Mouse (Mus musculus) forebrain, embryonic 12.5 days (tissue): ENCODE measurements at regions not wholly inside any gene's neighbourhood (a gene's known extent, or its start where the extent isn't known, plus 50 kb on each side); places are given as distances from the start of the nearest gene placed in this dataset.

Source experiments
- ATAC-seq: fragments of 200-750 bp; cut with Nextera tagmentation; 2 replicates; pipeline ENCODE4 v1.8.0; 2017; ENCODE audit warnings: moderate TSS enrichment; ENCODE audit not compliant: low FRiP score
- H3K27ac ChIP-seq: fragments of 300-500 bp; sonication (generic); 2 replicates; pipeline ENCODE4 v1.5.1; 2016; ENCODE audit warnings: mild to moderate bottlenecking
- H3K27me3 ChIP-seq: fragments of 300-500 bp; sonication (generic); 2 replicates; pipeline ENCODE4 v1.6.1; 2016; ENCODE audit warnings: mild to moderate bottlenecking
- H3K36me3 ChIP-seq: fragments of 300-500 bp; sonication (generic); replicated peaks from 2 replicates; pipeline ENCODE4 v1.6.1; 2016; ENCODE audit warnings: mild to moderate bottlenecking
- H3K4me1 ChIP-seq: fragments of 300-500 bp; sonication (generic); 2 replicates; pipeline ENCODE4 v1.6.1; 2016
- H3K4me2 ChIP-seq: fragments of 300-500 bp; sonication (generic); 2 replicates; pipeline ENCODE4 v1.6.1; 2016; ENCODE audit warnings: mild to moderate bottlenecking, moderate library complexity
- H3K4me3 ChIP-seq: fragments of 300-500 bp; sonication (generic); replicated peaks from 2 replicates; pipeline ENCODE4 v1.5.1; 2016; ENCODE audit warnings: mild to moderate bottlenecking
- H3K9ac ChIP-seq: fragments of 300-500 bp; sonication (generic); 2 replicates; pipeline ENCODE4 v1.6.1; 2016; ENCODE audit warnings: mild to moderate bottlenecking
- H3K9me3 ChIP-seq: fragments of 300-500 bp; sonication (generic); 2 replicates; pipeline ENCODE4 v1.6.1; 2016
- WGBS: fragments of 180-500 bp; shearing (Covaris S2); methylation state at CpG from one replicate; pipeline ENCODE4 v1.1.7; 2016; 5-methylcytosine and 5-hydroxymethylcytosine counted together

DNA sequence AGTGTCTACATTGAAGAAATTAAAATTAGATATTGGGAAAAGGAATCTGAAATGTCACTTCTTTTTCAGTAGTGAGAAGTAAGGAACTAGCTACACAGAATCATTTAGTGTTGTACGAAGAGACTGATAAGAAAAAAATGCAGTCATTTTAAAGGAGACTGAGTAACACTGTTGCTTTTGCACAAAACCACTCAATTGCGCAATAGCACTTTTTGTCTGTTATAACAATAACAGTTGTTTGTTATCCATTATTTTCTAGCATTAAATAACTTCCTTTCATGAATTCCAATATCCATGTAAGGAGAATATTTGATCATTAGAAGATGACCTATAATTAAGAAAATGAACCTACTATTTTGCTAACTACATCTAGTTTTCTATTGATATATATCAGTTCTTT lies 790.8 kb downstream of the Slitrk1 start:
- H3K9me3 ChIP-seq: no peaks in the 10 kb centered on the region
- no peak overlapping the region for H3K4me2 ChIP-seq
- no peaks in the 10 kb centered on the region for H3K36me3 ChIP-seq
- H3K27me3 ChIP-seq: no peaks in the 10 kb centered on the region
- no peak overlapping the region for H3K4me3 ChIP-seq
- H3K27ac ChIP-seq: no peak overlapping the region
- no peak for ATAC-seq
- H3K4me1 ChIP-seq: no peaks in the 10 kb centered on the region
- no peak overlapping the region for H3K9ac ChIP-seq
- WGBS: 89% methylated on average over 2 of the region's 2 CpGs

DNA sequence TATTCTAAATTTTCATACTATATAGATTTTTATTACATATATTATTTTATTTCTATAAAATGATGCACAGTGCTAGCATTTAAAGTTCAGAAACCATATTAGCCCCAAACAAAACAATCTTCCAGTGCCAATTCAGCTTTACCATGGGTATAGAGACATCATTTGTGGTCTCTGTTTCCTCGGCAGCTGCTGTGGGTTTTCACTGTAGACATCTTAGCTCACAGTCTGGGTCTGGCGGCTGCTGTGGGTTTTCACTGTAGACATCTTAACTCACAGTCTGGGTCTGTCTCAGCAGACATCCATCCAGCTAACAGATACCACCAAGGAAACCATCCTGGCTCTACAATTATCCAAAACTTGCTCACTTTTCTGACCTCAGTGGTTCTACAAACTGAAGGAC lies 808.9 kb downstream of the Slitrk1 start:
- no peaks in the 10 kb centered on the region for H3K9me3 ChIP-seq
- H3K27me3 ChIP-seq: no peaks in the 10 kb centered on the region
- 87% methylated on average over 2 of the region's 2 CpGs for WGBS
- H3K36me3 ChIP-seq: no peaks in the 10 kb centered on the region
- H3K27ac ChIP-seq: no peak overlapping the region
- H3K4me2 ChIP-seq: no peak overlapping the region
- no peak overlapping the region for H3K4me3 ChIP-seq
- H3K4me1 ChIP-seq: no peaks in the 10 kb centered on the region
- H3K9ac ChIP-seq: no peak overlapping the region
- ATAC-seq: no peak

DNA sequence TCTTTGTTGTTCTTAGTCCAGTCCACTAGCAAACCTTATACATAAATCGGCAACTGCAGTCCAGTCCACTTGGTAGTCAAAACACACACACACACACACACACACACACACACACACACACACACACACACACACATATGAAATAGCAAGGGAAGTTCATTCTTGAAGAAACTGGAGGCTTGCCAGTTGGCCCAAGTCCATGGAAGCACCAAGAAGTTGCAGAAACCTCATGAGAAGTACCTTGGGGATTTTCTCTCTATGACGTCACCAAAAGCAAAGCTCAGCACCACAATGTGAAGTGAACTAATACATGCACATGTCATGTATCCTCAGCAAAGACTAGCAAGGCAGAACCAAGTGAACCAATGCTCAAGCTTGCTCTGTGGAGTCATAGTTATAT lies 823.0 kb downstream of the Slitrk1 start:
- Histone ChIP-seq H3K9ac (no peak overlapping the region), H3K9me3 (no peaks in the 10 kb centered on the region), H3K4me2 (no peak overlapping the region), H3K36me3 (no peaks in the 10 kb centered on the region), H3K4me3 (no peak overlapping the region), H3K27ac (no peak overlapping the region), H3K27me3 (no peaks in the 10 kb centered on the region), H3K4me1 (no peaks in the 10 kb centered on the region)
- 86% methylated on average over 2 of the region's 2 CpGs for WGBS
- no peak for ATAC-seq

DNA sequence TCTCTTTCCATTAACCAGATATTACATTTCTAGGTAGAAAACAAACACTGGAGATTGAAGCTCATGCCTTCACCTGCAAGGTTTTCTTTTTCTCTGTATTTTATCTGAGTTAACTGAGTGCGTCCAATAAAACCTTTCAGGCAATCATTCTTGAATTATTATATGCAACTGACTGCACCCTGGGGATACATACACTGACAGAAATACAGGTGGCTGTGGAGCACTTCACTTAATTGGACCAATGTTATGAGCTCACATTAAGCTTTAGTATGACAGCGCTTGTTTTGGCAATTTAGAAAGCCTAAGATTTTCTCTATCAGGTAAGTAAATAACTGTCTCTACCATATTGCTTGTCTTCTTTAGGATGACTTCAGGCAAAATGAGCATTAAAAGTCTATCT lies 864.0 kb downstream of the Slitrk1 start:
- H3K9me3 ChIP-seq: no peaks in the 10 kb centered on the region
- H3K4me1 ChIP-seq: no peaks in the 10 kb centered on the region
- WGBS: 88% methylated on average over 2 of the region's 2 CpGs
- no peak overlapping the region for H3K4me2 ChIP-seq
- H3K36me3 ChIP-seq: no peaks in the 10 kb centered on the region
- H3K27ac ChIP-seq: no peak overlapping the region
- no peak overlapping the region for H3K9ac ChIP-seq
- H3K27me3 ChIP-seq: no peaks in the 10 kb centered on the region
- no peak for ATAC-seq
- no peak overlapping the region for H3K4me3 ChIP-seq

DNA sequence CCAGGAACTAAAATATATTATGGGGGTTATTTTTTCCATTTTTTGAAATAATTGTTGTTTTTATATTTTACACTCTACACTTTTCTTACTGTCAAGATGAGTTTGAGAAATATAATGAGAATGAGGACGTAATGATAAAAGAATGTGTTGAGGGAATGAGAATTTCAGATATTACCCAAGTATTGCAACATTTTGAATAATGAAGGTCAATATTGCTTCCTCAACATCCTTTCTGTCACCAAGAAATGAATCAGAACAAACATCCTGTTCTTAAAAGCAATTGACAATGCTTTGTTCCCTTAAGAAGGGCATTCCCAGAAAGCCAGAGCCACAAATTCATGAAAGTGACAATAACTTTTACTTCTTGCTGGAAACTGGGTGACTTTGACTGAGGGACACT lies 878.0 kb downstream of the Slitrk1 start:
- no peaks in the 10 kb centered on the region for H3K36me3 ChIP-seq
- H3K9me3 ChIP-seq: no peaks in the 10 kb centered on the region
- H3K27ac ChIP-seq: no peak overlapping the region
- H3K4me3 ChIP-seq: no peak overlapping the region
- H3K4me1 ChIP-seq: no peaks in the 10 kb centered on the region
- no peak for ATAC-seq
- 89% methylated on average over 1 of the region's 1 CpGs for WGBS
- H3K27me3 ChIP-seq: no peaks in the 10 kb centered on the region
- H3K9ac ChIP-seq: no peak overlapping the region
- H3K4me2 ChIP-seq: no peak overlapping the region

DNA sequence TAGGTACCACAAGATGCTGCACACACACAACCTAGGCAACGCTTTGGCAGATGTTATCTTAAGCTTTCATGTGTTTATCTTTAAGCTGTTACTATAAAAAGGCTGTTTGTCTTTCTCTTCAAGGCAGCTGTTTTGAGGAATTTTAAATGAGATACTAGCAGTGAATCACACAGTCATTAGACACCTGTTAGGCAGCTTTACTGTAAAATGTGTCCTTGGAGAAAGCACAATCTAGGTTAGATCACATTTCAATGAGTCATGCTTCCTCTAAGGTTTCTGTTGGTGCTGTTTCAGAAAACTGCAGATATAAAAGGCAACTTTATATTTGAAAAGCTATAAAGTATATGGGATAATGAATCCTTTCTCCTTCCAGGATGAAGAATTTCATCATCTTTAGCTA lies 879.8 kb downstream of the Slitrk1 start:
- Histone ChIP-seq H3K4me1 (no peaks in the 10 kb centered on the region), H3K4me3 (no peak overlapping the region), H3K9me3 (no peaks in the 10 kb centered on the region), H3K27ac (no peak overlapping the region), H3K36me3 (no peaks in the 10 kb centered on the region), H3K9ac (no peak overlapping the region), H3K4me2 (no peak overlapping the region), H3K27me3 (no peaks in the 10 kb centered on the region)
- 91% methylated on average over 1 of the region's 1 CpGs for WGBS
- no peak for ATAC-seq

DNA sequence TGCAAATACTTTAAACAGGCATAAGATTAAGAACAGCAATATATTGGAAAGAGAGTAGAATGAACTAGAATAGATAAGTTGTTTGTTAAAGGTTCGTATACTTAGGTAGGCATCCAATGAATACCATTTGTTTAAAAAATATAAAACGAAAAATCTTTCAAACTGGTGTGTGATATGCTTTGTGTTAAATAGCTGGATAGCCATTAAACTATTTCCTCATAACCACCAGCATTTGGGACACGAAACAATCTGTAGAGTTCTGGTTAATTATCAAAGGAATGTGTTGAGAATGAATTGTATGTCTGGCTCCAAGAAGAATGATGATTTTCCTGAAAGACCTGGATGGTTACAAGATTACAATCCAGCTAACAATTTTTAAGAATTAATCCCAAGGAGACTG lies 891.4 kb downstream of the Slitrk1 start:
- Histone ChIP-seq H3K27ac (no peak overlapping the region), H3K4me1 (no peaks in the 10 kb centered on the region), H3K9ac (no peak overlapping the region), H3K4me3 (no peak overlapping the region), H3K9me3 (no peaks in the 10 kb centered on the region), H3K4me2 (no peak overlapping the region), H3K36me3 (no peaks in the 10 kb centered on the region), H3K27me3 (no peaks in the 10 kb centered on the region)
- 81% methylated on average over 3 of the region's 3 CpGs for WGBS
- ATAC-seq: no peak

DNA sequence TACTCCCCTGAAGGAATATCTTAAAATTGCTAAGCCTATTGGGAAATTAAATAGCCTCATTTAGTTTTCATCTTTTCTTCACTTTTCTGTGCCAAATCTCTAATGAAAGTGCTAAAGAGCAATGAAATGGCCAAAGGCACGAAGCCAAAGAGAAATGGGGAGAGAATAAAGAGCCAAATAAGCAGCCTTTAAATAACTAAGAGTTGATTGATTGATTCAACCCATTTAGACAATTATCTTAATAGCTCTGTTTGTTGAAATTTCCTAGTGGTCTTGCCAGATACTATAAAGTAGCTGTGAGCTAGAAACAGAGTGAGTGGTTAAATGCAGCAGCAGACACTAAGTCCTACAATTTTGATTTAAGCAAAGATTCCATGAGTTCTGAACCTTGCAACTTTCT lies 891.9 kb downstream of the Slitrk1 start:
- Histone ChIP-seq H3K27me3 (no peaks in the 10 kb centered on the region), H3K9ac (no peak overlapping the region), H3K4me2 (no peak overlapping the region), H3K4me3 (no peak overlapping the region), H3K4me1 (no peaks in the 10 kb centered on the region), H3K27ac (no peak overlapping the region), H3K36me3 (no peaks in the 10 kb centered on the region), H3K9me3 (no peaks in the 10 kb centered on the region)
- WGBS: 57% methylated on average over 1 of the region's 1 CpGs
- no peak for ATAC-seq

DNA sequence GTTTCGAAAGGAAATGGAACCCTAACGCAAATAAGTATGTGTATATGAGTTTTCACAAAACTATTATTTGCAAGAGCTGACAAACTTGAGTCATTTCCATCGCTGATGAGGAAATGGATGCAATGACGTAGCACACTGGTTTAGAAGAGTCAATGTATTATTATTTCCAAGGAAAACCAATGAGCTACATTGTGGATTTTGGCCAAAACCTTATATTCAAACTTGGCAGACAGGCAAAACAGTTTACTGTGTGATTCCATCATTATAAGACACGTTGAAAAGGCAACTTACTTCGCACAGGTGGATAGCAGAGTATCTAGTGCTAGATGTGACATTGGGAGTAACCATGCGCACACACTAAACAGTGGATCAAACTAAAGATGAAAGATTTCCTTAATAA lies 892.6 kb downstream of the Slitrk1 start:
- H3K4me1 ChIP-seq: no peaks in the 10 kb centered on the region
- no peaks in the 10 kb centered on the region for H3K9me3 ChIP-seq
- ATAC-seq: no peak
- no peaks in the 10 kb centered on the region for H3K36me3 ChIP-seq
- H3K27me3 ChIP-seq: no peaks in the 10 kb centered on the region
- no peak overlapping the region for H3K4me3 ChIP-seq
- no peak overlapping the region for H3K27ac ChIP-seq
- WGBS: 86% methylated on average over 7 of the region's 7 CpGs
- H3K4me2 ChIP-seq: no peak overlapping the region
- no peak overlapping the region for H3K9ac ChIP-seq

DNA sequence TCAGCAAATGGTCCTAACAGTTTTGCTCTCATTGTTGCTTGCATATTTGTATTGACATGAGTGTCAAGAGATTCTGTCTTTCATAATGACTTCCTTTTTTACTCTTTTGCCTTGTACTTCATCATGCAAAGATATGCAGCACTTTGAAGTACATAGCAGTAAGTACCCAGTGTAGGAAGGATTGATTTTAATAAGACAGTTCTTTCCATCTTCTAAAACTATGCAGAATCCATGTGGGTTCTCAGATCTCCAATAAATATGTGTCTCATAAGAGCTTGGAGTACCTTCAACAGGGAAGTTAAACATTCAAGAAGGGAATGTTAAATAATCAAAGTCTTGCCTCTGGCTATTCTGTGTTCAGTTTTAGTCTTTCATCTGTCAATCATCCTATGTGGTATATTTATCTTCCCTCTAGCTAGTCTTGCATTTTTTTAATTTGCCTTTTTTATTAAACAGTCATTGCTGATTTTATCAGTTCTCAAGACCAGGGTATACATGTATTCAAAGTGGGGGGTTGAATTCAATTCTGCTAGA lies 926.1 kb downstream of the Slitrk1 start:
- H3K4me2 ChIP-seq: no peak overlapping the region
- ATAC-seq: no peak
- H3K27ac ChIP-seq: no peak overlapping the region
- no peaks in the 10 kb centered on the region for H3K4me1 ChIP-seq
- H3K9ac ChIP-seq: no peak overlapping the region
- no peak overlapping the region for H3K4me3 ChIP-seq
- H3K27me3 ChIP-seq: no peaks in the 10 kb centered on the region
- H3K36me3 ChIP-seq: no peaks in the 10 kb centered on the region
- no peaks in the 10 kb centered on the region for H3K9me3 ChIP-seq

DNA sequence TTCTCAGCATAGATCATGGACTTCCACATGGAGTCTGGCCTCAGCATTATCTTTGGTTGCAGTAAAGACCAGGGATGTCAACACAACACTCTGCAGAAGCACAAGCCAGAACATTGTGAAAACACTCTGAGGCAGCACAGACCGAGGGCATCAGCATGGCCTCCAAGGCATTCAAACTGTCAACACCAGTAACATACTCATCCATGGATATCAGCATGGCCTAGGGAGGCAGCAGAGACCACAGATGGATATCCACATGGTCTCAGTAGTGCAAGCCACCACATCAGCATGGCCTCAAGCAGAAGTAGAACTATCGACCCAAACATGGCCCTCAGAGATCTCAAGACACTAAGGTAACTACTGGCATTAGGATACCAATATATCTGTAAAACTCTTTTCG lies 935.8 kb downstream of the Slitrk1 start:
- H3K4me1 ChIP-seq: no peaks in the 10 kb centered on the region
- ATAC-seq: no peak
- no peak overlapping the region for H3K4me3 ChIP-seq
- no peaks in the 10 kb centered on the region for H3K36me3 ChIP-seq
- no peak overlapping the region for H3K9ac ChIP-seq
- WGBS: 87% methylated on average over 3 of the region's 3 CpGs
- H3K27me3 ChIP-seq: no peaks in the 10 kb centered on the region
- no peaks in the 10 kb centered on the region for H3K9me3 ChIP-seq
- no peak overlapping the region for H3K27ac ChIP-seq
- no peak overlapping the region for H3K4me2 ChIP-seq

DNA sequence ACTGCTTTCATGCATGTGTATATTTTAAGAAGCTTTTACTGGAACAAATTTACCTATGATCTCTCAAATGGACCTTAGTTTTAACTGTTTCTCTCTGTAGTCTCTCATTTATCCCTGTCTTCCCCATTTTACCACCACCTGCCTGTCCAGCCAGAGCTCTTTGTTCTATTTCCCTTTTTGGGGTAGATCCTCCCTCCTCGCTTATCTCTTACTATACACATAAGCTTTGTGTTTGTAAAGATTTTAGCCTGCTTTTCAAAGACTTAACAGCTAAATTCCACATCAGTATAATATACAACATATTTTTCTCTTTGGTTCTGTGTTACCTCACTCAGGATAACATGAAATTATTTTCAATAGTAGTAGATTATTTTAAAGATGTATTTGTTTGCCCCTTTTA lies 961.9 kb downstream of the Slitrk1 start:
- 89% methylated on average over 1 of the region's 1 CpGs for WGBS
- Histone ChIP-seq H3K36me3 (no peaks in the 10 kb centered on the region), H3K4me2 (no peak overlapping the region), H3K4me1 (no peaks in the 10 kb centered on the region), H3K9ac (no peak overlapping the region), H3K4me3 (no peak overlapping the region), H3K9me3 (no peaks in the 10 kb centered on the region), H3K27ac (no peak overlapping the region), H3K27me3 (no peaks in the 10 kb centered on the region)
- ATAC-seq: no peak

DNA sequence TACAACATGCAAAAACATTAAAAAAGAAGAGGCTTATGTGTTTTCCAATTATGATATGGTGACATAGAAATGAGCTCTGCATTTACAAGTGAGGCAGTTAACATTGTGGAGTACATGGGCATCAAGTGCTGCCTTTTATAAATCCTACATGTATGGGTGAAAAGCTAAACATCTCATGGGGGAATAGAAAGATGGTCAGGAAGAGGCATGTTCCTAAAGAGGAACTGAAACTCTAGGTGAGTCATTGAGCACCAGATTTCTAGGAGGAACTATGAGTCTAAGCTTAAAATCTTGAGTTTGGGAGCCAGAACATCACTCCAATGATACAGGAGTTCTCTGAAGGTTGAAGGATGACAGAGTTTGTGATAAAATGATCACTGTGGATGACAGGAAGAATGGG lies 1010.2 kb downstream of the Slitrk1 start:
- ATAC-seq: no peak
- Histone ChIP-seq H3K4me1 (no peaks in the 10 kb centered on the region), H3K9me3 (no peaks in the 10 kb centered on the region), H3K36me3 (no peaks in the 10 kb centered on the region), H3K4me3 (no peak overlapping the region), H3K9ac (no peak overlapping the region), H3K4me2 (no peak overlapping the region), H3K27me3 (no peaks in the 10 kb centered on the region), H3K27ac (no peak overlapping the region)

DNA sequence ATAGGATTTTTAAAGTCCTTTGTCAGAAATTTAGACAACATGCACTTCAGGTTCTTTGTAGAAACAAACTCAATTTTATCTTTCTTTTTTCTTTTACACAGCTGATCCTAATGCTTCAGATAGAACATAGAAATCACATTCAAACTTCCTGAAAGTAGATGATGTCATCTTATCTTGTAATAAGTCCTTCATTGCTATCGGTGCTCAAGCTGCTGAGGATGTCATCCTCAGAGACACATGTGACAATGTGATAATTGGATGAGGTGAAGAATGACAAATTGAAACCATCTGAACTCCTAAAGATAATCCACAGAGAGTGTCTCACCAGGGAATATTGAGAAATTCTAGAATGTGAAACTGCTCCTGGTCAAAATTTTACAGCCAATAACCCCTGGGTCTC lies 1012.1 kb downstream of the Slitrk1 start:
- no peak overlapping the region for H3K4me2 ChIP-seq
- ATAC-seq: no peak
- H3K4me1 ChIP-seq: no peaks in the 10 kb centered on the region
- no peaks in the 10 kb centered on the region for H3K9me3 ChIP-seq
- H3K9ac ChIP-seq: no peak overlapping the region
- H3K27me3 ChIP-seq: no peaks in the 10 kb centered on the region
- 77% methylated on average over 1 of the region's 1 CpGs for WGBS
- H3K4me3 ChIP-seq: no peak overlapping the region
- H3K36me3 ChIP-seq: no peaks in the 10 kb centered on the region
- no peak overlapping the region for H3K27ac ChIP-seq
